Mouse (Mus musculus): ENCODE data around the gene Cep152. TPM values are rescaled to one million over a fixed set of nuclear protein-coding genes. Genes with fewer than 3 reads are reported as not detected.

Gene Cep152
- polyA plus RNA-seq, 1 experiment from 2014 or later: 4.2 TPM

- H3K9me3 ChIP-seq (replicated peaks; ENCODE audit: control insufficient read depth, low read length): no peaks in the 10 kb centered on the region
- H3K4me2 ChIP-seq (ENCODE audit: low read depth, low read length): no peak overlapping the region
- no peaks in the 10 kb centered on the region for H3K36me3 ChIP-seq (ENCODE audit: control insufficient read depth, insufficient read depth)
- H3K27ac ChIP-seq (ENCODE audit: low read length): no peak overlapping the region
- no peaks in the 10 kb centered on the region for H3K27me3 ChIP-seq (ENCODE audit: control insufficient read depth, insufficient read depth, low read length)
- no peak overlapping the region for H3K4me3 ChIP-seq (ENCODE audit: low read length)
- H3K4me1 ChIP-seq (ENCODE audit: control insufficient read depth, insufficient read depth, low read length): no peaks in the 10 kb centered on the region
- no peak overlapping the region for H3K9ac ChIP-seq (ENCODE audit: low read length)
- no peak for ATAC-seq (replicated peaks; ENCODE audit: extremely low read depth, insufficient read depth, low FRiP score)
- 78% methylated on average over 2 of the region's 2 CpGs for WGBS
Measured at GRCm38 (mm10) chr2:125525484-125525883, 99.4 kb downstream of the Cep152 start.

GRCm38 (mm10) chr2:125516594-125516993 is 108.3 kb downstream of the Cep152 start:
- H3K4me1 ChIP-seq (ENCODE audit: control insufficient read depth, insufficient read depth, low read length): peaks cover 12% of the 10 kb centered on the region
- 9% methylated on average over 4 of the region's 4 CpGs for WGBS
- no peaks in the 10 kb centered on the region for H3K27me3 ChIP-seq (ENCODE audit: control insufficient read depth, insufficient read depth, low read length)
- H3K4me3 ChIP-seq (ENCODE audit: low read length): no peak overlapping the region
- ATAC-seq (replicated peaks; ENCODE audit: extremely low read depth, insufficient read depth, low FRiP score): peak; percentile 89
- H3K4me2 ChIP-seq (ENCODE audit: low read depth, low read length): no peak overlapping the region
- no peak overlapping the region for H3K9ac ChIP-seq (ENCODE audit: low read length)
- H3K9me3 ChIP-seq (replicated peaks; ENCODE audit: control insufficient read depth, low read length): no peaks in the 10 kb centered on the region
- H3K36me3 ChIP-seq (ENCODE audit: control insufficient read depth, insufficient read depth): no peaks in the 10 kb centered on the region
- H3K27ac ChIP-seq (ENCODE audit: low read length): peak overlapping the region; percentile 68

- H3K9ac ChIP-seq (ENCODE audit: low read length): no peak overlapping the region
- no peaks in the 10 kb centered on the region for H3K27me3 ChIP-seq (ENCODE audit: control insufficient read depth, insufficient read depth, low read length)
- peak overlapping the region; percentile 68; the same call in 1 of the 2 replicates for H3K27ac ChIP-seq (ENCODE audit: low read length)
- no peak overlapping the region for H3K4me2 ChIP-seq (ENCODE audit: low read depth, low read length)
- H3K9me3 ChIP-seq (replicated peaks; ENCODE audit: control insufficient read depth, low read length): no peaks in the 10 kb centered on the region
- H3K36me3 ChIP-seq (ENCODE audit: control insufficient read depth, insufficient read depth): no peaks in the 10 kb centered on the region
- no peak overlapping the region for H3K4me3 ChIP-seq (ENCODE audit: low read length)
- WGBS: 41% methylated on average over 12 of the region's 12 CpGs
- ATAC-seq (replicated peaks; ENCODE audit: extremely low read depth, insufficient read depth, low FRiP score): no peak
- peaks cover 12% of the 10 kb centered on the region for H3K4me1 ChIP-seq (ENCODE audit: control insufficient read depth, insufficient read depth, low read length)
Measured at GRCm38 (mm10) chr2:125515291-125516057, 109.4 kb downstream of the Cep152 start.

GRCm38 (mm10) chr2:125514391-125514790 is 110.5 kb downstream of the Cep152 start:
- H3K27me3 ChIP-seq (ENCODE audit: control insufficient read depth, insufficient read depth, low read length): no peaks in the 10 kb centered on the region
- H3K27ac ChIP-seq (ENCODE audit: low read length): no peak overlapping the region
- H3K4me1 ChIP-seq (ENCODE audit: control insufficient read depth, insufficient read depth, low read length): peaks cover 12% of the 10 kb centered on the region
- no peaks in the 10 kb centered on the region for H3K9me3 ChIP-seq (replicated peaks; ENCODE audit: control insufficient read depth, low read length)
- ATAC-seq (replicated peaks; ENCODE audit: extremely low read depth, insufficient read depth, low FRiP score): no peak
- 50% methylated on average over 3 of the region's 3 CpGs for WGBS
- no peak overlapping the region for H3K4me2 ChIP-seq (ENCODE audit: low read depth, low read length)
- H3K36me3 ChIP-seq (ENCODE audit: control insufficient read depth, insufficient read depth): no peaks in the 10 kb centered on the region
- no peak overlapping the region for H3K4me3 ChIP-seq (ENCODE audit: low read length)
- H3K9ac ChIP-seq (ENCODE audit: low read length): no peak overlapping the region

Other genes with a start within 250 kb of the Cep152 start
- 0.29 and 0.32 TPM in 2 replicates for gene Gm9913, start 120.0 kb downstream of the Cep152 start, polyA plus RNA-seq (2015; fragmentation: Nextera tagmentation; extraction: Ambion mirVana)
- gene Fbn1, start 117.1 kb downstream of the Cep152 start, polyA plus RNA-seq (2015; fragmentation: Nextera tagmentation; extraction: Ambion mirVana): 14.8 and 19.4 TPM in 2 replicates
- 112 and 128 TPM in 2 replicates for gene Eid1, start 48.0 kb upstream of the Cep152 start, polyA plus RNA-seq (2015; fragmentation: Nextera tagmentation; extraction: Ambion mirVana)
- gene Shc4, start 99.0 kb upstream of the Cep152 start, polyA plus RNA-seq (2015; fragmentation: Nextera tagmentation; extraction: Ambion mirVana): 1.3 and 1.7 TPM in 2 replicates
- 13.1 and 14.0 TPM in 2 replicates for gene Secisbp2l, start 157.8 kb upstream of the Cep152 start, polyA plus RNA-seq (2015; fragmentation: Nextera tagmentation; extraction: Ambion mirVana)
- gene Galk2, start 234.0 kb upstream of the Cep152 start, polyA plus RNA-seq (2015; fragmentation: Nextera tagmentation; extraction: Ambion mirVana): 29.0 and 32.4 TPM in 2 replicates
- 56.5 and 58.6 TPM in 2 replicates for gene Cops2, start 234.0 kb upstream of the Cep152 start, polyA plus RNA-seq (2015; fragmentation: Nextera tagmentation; extraction: Ambion mirVana)

Data from heart, embryonic 16.5 days (tissue).